Mouse (Mus musculus) heart, adult 2 months (tissue): ENCODE measurements around the gene Strap.

ENCODE experiments used
- CTCF ChIP-seq: fragments of 200-600 bp; IDR thresholded peaks from 2 replicates; pipeline ENCODE4 v1.8.1; 2022; ENCODE audit warnings: antibody characterized with exemption, mild to moderate bottlenecking, moderate library complexity
- EP300 ChIP-seq: fragments of 200-500 bp; IDR thresholded peaks from 2 replicates; pipeline ENCODE4 v1.6.1; 2011; ENCODE audit warnings: low read depth, low read length, control low read depth; ENCODE audit not compliant: insufficient read depth
- POLR2A ChIP-seq: fragments of 200-500 bp; IDR thresholded peaks from 2 replicates; pipeline ENCODE4 v1.6.1; 2011; ENCODE audit warnings: mild to moderate bottlenecking, low read depth, low read length, control low read depth; ENCODE audit not compliant: insufficient read depth

DNA sequence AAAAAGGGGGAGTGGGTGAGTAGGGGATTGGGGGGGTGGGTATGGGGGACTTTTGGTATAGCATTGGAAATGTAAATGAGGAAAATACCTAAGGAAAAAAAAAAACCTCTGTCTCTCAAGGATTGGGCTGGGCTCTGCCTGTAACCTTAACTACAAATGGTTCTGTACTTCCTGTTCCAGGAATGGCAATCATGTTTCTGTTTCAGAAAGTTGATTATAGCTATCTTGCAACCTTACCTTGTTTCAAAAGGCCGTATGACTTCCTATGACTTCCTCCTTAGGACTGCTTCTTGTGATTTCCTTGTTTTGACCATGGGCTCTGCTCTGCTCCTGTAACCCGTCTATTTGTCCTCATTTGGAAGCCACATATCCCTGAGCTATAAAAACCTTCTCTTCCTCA is 40.6 kb upstream of the Strap start:
- TF ChIP-seq CTCF (no peak), EP300 (no peak), POLR2A (no peak)
